Mouse (Mus musculus) gastrocnemius, postnatal 10 days (tissue): Measurements from ENCODE around the gene Gng10. TPM values are rescaled to one million over a fixed set of nuclear protein-coding genes. Genes with fewer than 3 reads are reported as not detected.

Experiments used
- DNase-seq: peaks from one replicate; pipeline ENCODE4 v3.0.0; 2021; ENCODE audit warnings: mixed read lengths
- long read RNA-seq, 2 experiments: library from polyadenylated mRNA; stranded (forward); transcript quantifications; one replicate each; pipeline ENCODE4 v2.0.0; 2021
- total RNA-seq, 2 experiments: library from RNA; stranded (reverse); gene quantifications; 2 replicates each; pipeline ENCODE4 v1.2.3; 2021

The Gng10 gene
- total RNA-seq, result 10 to 100 TPM; 27.3 to 32.5 TPM
- long read RNA-seq, experiment 1, transcript Gng10-201 (3 exons, 1,192 nt), result major isoform, 16 of 16 reads
- long read RNA-seq, experiment 1, partial matches to known transcripts, result 0 of 16 reads
- long read RNA-seq, experiment 1, other reads (novel, unspliced or antisense), result 0 of 16 reads
- long read RNA-seq, experiment 2, transcript Gng10-201 (3 exons, 1,192 nt), result major isoform, 24 of 24 reads
- long read RNA-seq, experiment 2, partial matches to known transcripts, result 0 of 24 reads
- long read RNA-seq, experiment 2, other reads (novel, unspliced or antisense), result 0 of 24 reads

- DNase-seq, result peak; percentile 71
Observed at GRCm38 (mm10) chr4:59034918-59035785, at the start of gene Gng10. Gene Gng10, plus strand, starts transcription at chr4:59035088.

- peak; percentile 78 for DNase-seq
Observed at GRCm38 (mm10) chr4:58985157-58985648, 49.7 kb upstream of the Gng10 start.

- DNase-seq, result peak; percentile 80
Observed at GRCm38 (mm10) chr4:58986540-58987190, 48.2 kb upstream of the Gng10 start, which contains the start of gene Ptgr1. Gene Ptgr1, minus strand, starts transcription at chr4:58987119.

GRCm38 (mm10) chr4:58989303-58989898 is 45.5 kb upstream of the Gng10 start:
- no peak for DNase-seq

- DNase-seq, result no peak
Observed at GRCm38 (mm10) chr4:58990609-58991434, 44.1 kb upstream of the Gng10 start.

GRCm38 (mm10) chr4:58992195-58992594 is 42.7 kb upstream of the Gng10 start:
- no peak for DNase-seq

GRCm38 (mm10) chr4:58994762-58995161 is 40.1 kb upstream of the Gng10 start, which contains the start of gene Dnajc25:
Gene Dnajc25, plus strand, starts transcription at chr4:58995062.
- no peak for DNase-seq

GRCm38 (mm10) chr4:58995251-58995693 is 39.6 kb upstream of the Gng10 start:
- DNase-seq, result no peak

- no peak for DNase-seq
Observed at GRCm38 (mm10) chr4:58997081-58997480, 37.8 kb upstream of the Gng10 start.

GRCm38 (mm10) chr4:58998688-58999087 is 36.2 kb upstream of the Gng10 start:
- no peak for DNase-seq

GRCm38 (mm10) chr4:58999686-59000085 is 35.2 kb upstream of the Gng10 start:
- DNase-seq, result peak; percentile 71

- no peak for DNase-seq
Observed at GRCm38 (mm10) chr4:59000614-59001013, 34.3 kb upstream of the Gng10 start.

GRCm38 (mm10) chr4:59002948-59003805 is 31.7 kb upstream of the Gng10 start, which contains the start of gene Gm20503:
Gene Gm20503, plus strand, starts transcription at chr4:59003210.
- DNase-seq, result peak; percentile 91

GRCm38 (mm10) chr4:59003806-59004200 is 31.1 kb upstream of the Gng10 start:
- DNase-seq, result no peak

- DNase-seq, result no peak
Observed at GRCm38 (mm10) chr4:59006211-59006610, 28.7 kb upstream of the Gng10 start.

- no peak for DNase-seq
Observed at GRCm38 (mm10) chr4:59007016-59007415, 27.9 kb upstream of the Gng10 start.

- no peak for DNase-seq
Observed at GRCm38 (mm10) chr4:59007974-59008373, 26.9 kb upstream of the Gng10 start.

GRCm38 (mm10) chr4:59009186-59009585 is 25.7 kb upstream of the Gng10 start:
- no peak for DNase-seq

GRCm38 (mm10) chr4:59009696-59010095 is 25.2 kb upstream of the Gng10 start:
- no peak for DNase-seq

- no peak for DNase-seq
Observed at GRCm38 (mm10) chr4:59011446-59011845, 23.4 kb upstream of the Gng10 start.
